Mouse (Mus musculus) kidney, adult 2 months (tissue): ENCODE data around the gene Tmem109. TPM values are rescaled to one million over a fixed set of nuclear protein-coding genes. Genes with fewer than 3 reads are reported as not detected.

Experiments
- DNase-seq: peaks from one replicate; pipeline ENCODE4 v3.0.0; 2021
- H3K27ac ChIP-seq: fragments of 200-500 bp; 2 replicates; pipeline ENCODE4 v1.5.1; 2012; ENCODE audit warnings: low read depth, low read length, control low read depth, inconsistent platforms; ENCODE audit not compliant: insufficient read depth
- H3K27me3 ChIP-seq: fragments of 200-500 bp; replicated peaks from 2 replicates; pipeline ENCODE4 v1.6.1; 2012; ENCODE audit warnings: mild to moderate bottlenecking, moderate library complexity, low read length, inconsistent platforms; ENCODE audit not compliant: control insufficient read depth, insufficient read depth
- H3K36me3 ChIP-seq: fragments of 200-500 bp; 2 replicates; pipeline ENCODE4 v1.6.1; 2012; ENCODE audit warnings: mild to moderate bottlenecking, moderate library complexity, low read length, inconsistent platforms; ENCODE audit not compliant: control insufficient read depth, insufficient read depth
- H3K4me1 ChIP-seq: fragments of 200-500 bp; 2 replicates; pipeline ENCODE4 v1.6.1; 2011; ENCODE audit warnings: low read length; ENCODE audit not compliant: control insufficient read depth, insufficient read depth
- H3K4me3 ChIP-seq: fragments of 200-500 bp; 2 replicates; pipeline ENCODE4 v1.5.1; 2011; ENCODE audit warnings: mild to moderate bottlenecking, low read depth, low read length, control low read depth; ENCODE audit not compliant: insufficient read depth
- CTCF ChIP-seq: fragments of 200-500 bp; conservative IDR thresholded peaks from 2 replicates; pipeline ENCODE4 v1.5.1; 2011; ENCODE audit warnings: low read depth, mild to moderate bottlenecking, control low read depth, low read length, moderate library complexity, mixed read lengths; ENCODE audit not compliant: insufficient read depth, insufficient read length
- POLR2A ChIP-seq: fragments of 200-500 bp; IDR thresholded peaks from one replicate; pipeline ENCODE4 v1.6.1; 2011; ENCODE audit warnings: low read depth, low read length, control low read depth
- WGBS: fragments of 180-500 bp; shearing (Covaris S2); methylation state at CpG from one replicate; pipeline ENCODE4 v1.1.7; 2018; 5-methylcytosine and 5-hydroxymethylcytosine counted together
- polyA plus RNA-seq: library from polyadenylated mRNA; depleted of rRNA; stranded (reverse); fragments of >200 nt; gene quantifications from 2 replicates; pipeline ENCODE4 v1.2.3, GENCODE M21; 2012

Tmem109 gene
- polyA plus RNA-seq, 1 experiment: 101 TPM

DNA sequence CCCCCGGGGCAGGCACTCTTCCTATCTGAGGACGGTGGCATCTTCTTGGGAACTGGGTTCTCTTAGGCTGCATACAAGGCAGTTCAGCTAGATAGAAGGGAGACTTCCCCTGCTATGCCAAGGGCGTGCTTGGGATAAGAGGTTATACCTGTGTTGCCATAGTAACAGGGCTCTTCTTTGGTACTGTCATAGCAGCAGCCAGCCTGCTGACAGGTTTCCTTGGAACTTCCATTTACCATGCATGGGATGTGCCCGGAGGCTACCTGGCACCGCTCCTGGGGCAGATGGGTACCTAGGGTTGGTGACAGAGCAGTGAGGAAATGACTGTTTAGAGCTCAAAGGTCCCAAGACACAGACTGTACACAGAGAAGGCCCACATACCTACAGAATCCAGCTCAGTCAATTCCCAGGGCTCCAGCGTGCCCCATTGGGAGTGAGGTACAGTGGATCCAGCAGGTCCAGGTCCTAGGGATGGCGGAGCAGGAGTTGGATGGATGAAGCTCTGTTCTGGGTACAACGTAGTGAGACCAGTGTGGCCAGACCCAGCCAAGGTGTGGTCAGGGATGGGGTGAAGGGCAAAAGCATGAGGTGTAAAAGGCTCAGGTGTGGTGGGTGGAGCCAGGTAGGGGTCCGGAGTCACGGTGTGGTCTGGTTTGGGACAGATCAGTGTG is 36.7 kb upstream of the Tmem109 start:
- 90% methylated on average over 10 of the region's 10 CpGs for WGBS
- DNase-seq: no peak
- Histone ChIP-seq H3K36me3 (no peaks in the 10 kb centered on the region), H3K27ac (no peak overlapping the region), H3K4me3 (no peak overlapping the region), H3K27me3 (no peaks in the 10 kb centered on the region), H3K4me1 (no peaks in the 10 kb centered on the region)
- TF ChIP-seq POLR2A: no peak
- TF ChIP-seq CTCF: no peak

DNA sequence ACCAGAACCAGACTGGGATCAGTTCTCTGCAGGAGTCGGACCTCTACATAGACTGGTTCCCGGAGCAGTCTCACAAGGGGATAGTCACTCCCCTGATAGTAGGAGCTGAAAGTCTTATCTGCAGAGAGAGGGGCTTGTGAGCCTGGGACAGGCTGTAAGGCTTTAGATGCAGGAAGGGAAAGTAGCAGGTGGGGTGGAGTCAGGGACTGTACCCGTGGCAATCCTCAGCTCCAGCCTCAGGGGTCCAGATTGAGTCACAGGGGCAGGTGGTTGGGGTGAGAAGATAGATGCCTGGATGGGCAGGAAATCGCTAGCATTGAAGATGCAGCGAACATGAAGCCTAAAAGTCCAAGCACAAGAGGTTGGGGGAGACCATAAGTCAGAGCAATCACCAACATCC is 34.7 kb upstream of the Tmem109 start:
- no peak overlapping the region for H3K27ac ChIP-seq
- DNase-seq: no peak
- no peak for TF ChIP-seq CTCF
- no peak for TF ChIP-seq POLR2A
- H3K27me3 ChIP-seq: no peaks in the 10 kb centered on the region
- H3K4me1 ChIP-seq: no peaks in the 10 kb centered on the region
- WGBS: 52% methylated on average over 5 of the region's 5 CpGs
- H3K4me3 ChIP-seq: no peak overlapping the region
- no peaks in the 10 kb centered on the region for H3K36me3 ChIP-seq

DNA sequence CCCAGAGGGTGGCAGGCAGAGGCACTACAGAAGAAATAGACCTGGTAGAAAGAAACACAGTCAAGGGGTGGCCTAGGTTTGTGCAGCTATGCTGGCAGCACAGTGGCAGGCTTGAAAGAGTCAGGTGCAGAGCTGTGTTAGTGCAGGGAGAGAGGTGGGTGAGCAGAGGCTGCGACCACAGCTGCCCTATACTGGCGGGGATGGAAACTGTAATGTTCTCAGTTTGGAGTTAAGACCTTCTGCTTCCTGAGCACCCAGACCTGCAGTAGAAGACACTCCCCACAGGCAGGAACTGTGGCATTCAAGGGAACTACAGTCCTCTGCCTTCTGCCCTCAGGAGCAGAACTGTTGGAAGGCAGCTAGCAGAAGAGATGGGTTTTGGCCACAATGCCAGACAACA is 33.1 kb upstream of the Tmem109 start:
- TF ChIP-seq POLR2A: no peak
- TF ChIP-seq CTCF: no peak
- 72% methylated on average over 2 of the region's 2 CpGs for WGBS
- no peak overlapping the region for H3K4me3 ChIP-seq

DNA sequence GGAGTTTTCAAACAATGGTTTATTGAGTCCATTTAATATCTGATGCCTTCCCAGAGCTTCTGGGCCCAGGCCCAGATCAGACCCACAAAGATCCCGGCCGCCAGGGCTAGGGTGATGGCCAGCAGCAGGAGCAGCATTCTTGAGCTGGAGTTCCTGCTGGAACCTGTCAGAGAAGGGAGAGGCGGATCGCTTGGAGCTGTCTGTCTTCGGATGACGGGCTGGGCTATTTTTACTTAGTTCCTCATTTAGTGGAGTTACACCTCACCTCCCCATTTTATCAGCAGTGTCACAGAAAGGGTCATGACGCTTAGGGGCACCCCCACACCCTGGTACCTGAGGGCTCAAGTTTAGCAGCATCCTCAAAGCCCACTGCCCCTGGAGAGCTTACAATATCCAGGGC is 32.5 kb upstream of the Tmem109 start:
- no peak for TF ChIP-seq POLR2A
- no peak for TF ChIP-seq CTCF
- no peak overlapping the region for H3K4me3 ChIP-seq
- 58% methylated on average over 7 of the region's 7 CpGs for WGBS
- no peaks in the 10 kb centered on the region for H3K4me1 ChIP-seq
- no peaks in the 10 kb centered on the region for H3K27me3 ChIP-seq
- H3K36me3 ChIP-seq: no peaks in the 10 kb centered on the region
- no peak overlapping the region for H3K27ac ChIP-seq
- DNase-seq: no peak

More for the DNA sequence above, 33.1 kb upstream of the Tmem109 start:
- H3K4me1 ChIP-seq: no peaks in the 10 kb centered on the region
- H3K27me3 ChIP-seq: no peaks in the 10 kb centered on the region
- no peaks in the 10 kb centered on the region for H3K36me3 ChIP-seq
- DNase-seq: no peak
- H3K27ac ChIP-seq: no peak overlapping the region

DNA sequence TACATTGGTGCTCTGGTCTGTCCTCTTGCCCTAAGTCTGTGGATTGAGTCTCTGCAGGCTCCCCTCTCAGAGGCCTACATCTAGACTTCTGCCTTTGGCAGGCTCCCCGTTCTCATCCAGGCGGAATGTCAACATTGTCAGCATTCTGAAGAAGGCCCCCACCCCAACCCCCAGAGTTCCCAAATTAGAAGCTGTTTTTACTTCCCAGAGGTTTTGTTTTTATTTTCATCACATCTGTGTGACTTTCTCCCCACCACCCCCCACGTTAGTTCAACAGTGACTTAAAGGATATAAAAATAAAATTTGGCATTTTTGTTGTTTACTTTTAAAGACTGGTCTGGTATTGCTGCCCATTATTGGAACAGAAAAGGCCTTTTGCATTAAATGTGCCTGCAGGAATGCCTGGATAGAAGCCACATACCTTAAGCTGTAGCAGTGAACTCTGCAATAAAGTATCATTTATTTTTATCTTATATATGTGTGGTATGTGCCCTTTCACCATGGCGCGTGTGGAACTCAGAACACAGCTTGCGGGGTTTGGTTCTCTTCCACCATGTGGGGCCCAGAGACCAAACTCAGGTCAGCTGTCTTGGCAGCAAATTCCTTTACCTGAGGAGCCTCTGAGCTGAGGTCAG is 27.4 kb upstream of the Tmem109 start:
- no peaks in the 10 kb centered on the region for H3K36me3 ChIP-seq
- TF ChIP-seq POLR2A: no peak
- TF ChIP-seq CTCF: no peak
- H3K4me3 ChIP-seq: no peak overlapping the region
- H3K27ac ChIP-seq: 0 out of 2 replicates have a peak overlapping the region, but pooled peaks have one; percentile 5
- H3K27me3 ChIP-seq: no peaks in the 10 kb centered on the region
- H3K4me1 ChIP-seq: peaks cover 13% of the 10 kb centered on the region; the same call in 1 of the 2 replicates
- peak; percentile 38 for DNase-seq
- WGBS: 60% methylated on average over 6 of the region's 6 CpGs

DNA sequence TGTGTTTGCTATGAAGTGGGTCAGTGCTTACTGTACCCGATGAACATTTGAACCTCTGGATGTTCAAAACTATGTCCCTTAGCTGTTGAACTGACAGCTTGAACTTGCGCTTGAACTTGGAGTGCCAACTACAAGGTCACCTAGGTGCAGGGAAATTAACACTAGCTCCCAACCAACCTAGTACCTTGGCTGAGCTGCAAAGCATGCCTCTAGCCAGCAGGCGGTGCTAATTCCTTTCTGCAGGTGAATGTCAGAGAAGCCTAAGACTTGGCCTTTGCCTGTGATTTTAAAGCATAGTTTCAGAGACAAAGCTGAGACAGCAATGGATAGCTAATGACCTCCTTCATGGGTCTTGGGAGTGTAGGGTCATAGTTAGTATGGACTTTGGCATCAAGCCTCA is 26.1 kb upstream of the Tmem109 start:
- WGBS: 40% methylated on average over 3 of the region's 3 CpGs
- Histone ChIP-seq H3K27me3 (no peaks in the 10 kb centered on the region), H3K27ac (no peak overlapping the region), H3K4me1 (peaks cover 13% of the 10 kb centered on the region; the same call in 1 of the 2 replicates), H3K36me3 (peaks cover under 1% of the 10 kb centered on the region; the same call in 1 of the 2 replicates), H3K4me3 (no peak overlapping the region)
- DNase-seq: peak; percentile 73
- TF ChIP-seq CTCF (peak; percentile 86), POLR2A (no peak)

DNA sequence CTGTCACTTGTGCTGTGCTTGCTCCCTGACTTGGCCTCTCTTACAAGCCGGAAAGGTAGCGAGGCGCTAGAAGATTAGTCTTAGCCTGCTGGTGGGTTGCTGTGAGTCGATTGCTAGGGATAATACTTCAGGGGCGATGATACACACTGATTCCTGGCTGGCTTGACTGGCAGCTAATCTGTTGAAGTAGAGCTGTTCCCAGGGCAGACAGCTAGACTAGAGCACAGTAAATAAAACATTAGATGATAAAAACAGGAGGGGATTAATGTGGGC is 23.9 kb upstream of the Tmem109 start:
- Histone ChIP-seq H3K4me3 (no peak overlapping the region), H3K4me1 (peaks cover 13% of the 10 kb centered on the region; the same call in 1 of the 2 replicates), H3K27me3 (no peaks in the 10 kb centered on the region), H3K36me3 (peaks cover 4% of the 10 kb centered on the region; the same call in 1 of the 2 replicates), H3K27ac (peak overlapping the region; percentile 75)
- WGBS: 46% methylated on average over 5 of the region's 5 CpGs
- TF ChIP-seq POLR2A: no peak
- TF ChIP-seq CTCF: no peak
- DNase-seq: no peak
